Mouse (Mus musculus) liver, embryonic 13.5 days (tissue): ENCODE measurements around the gene Qser1. TPM values are rescaled to one million over a fixed set of nuclear protein-coding genes. Genes with fewer than 3 reads are reported as not detected.

Source experiments
- ATAC-seq: fragments of 200-750 bp; cut with Nextera tagmentation; 2 replicates; pipeline ENCODE4 v1.8.0; 2017; ENCODE audit warnings: low read depth, mild to moderate bottlenecking, moderate number of reproducible peaks, moderate library complexity
- DNase-seq: peaks from one replicate; pipeline ENCODE4 v3.0.0; 2022
- H3K27ac ChIP-seq: fragments of 300-500 bp; sonication (generic); 2 replicates; pipeline ENCODE4 v1.5.1; 2015; ENCODE audit warnings: moderate library complexity, mild to moderate bottlenecking, inconsistent platforms
- H3K27me3 ChIP-seq: fragments of 300-500 bp; sonication (generic); 2 replicates; pipeline ENCODE4 v1.6.1; 2015; ENCODE audit warnings: mild to moderate bottlenecking, inconsistent platforms
- H3K36me3 ChIP-seq: fragments of 300-500 bp; sonication (generic); 2 replicates; pipeline ENCODE4 v1.6.1; 2015; ENCODE audit warnings: mild to moderate bottlenecking, inconsistent platforms
- H3K4me1 ChIP-seq: fragments of 300-500 bp; sonication (generic); replicated peaks from 2 replicates; pipeline ENCODE4 v1.6.1; 2015; ENCODE audit warnings: inconsistent platforms
- H3K4me2 ChIP-seq: fragments of 300-500 bp; sonication (generic); 2 replicates; pipeline ENCODE4 v1.6.1; 2015; ENCODE audit warnings: inconsistent platforms, mild to moderate bottlenecking, moderate library complexity
- H3K4me3 ChIP-seq: fragments of 300-500 bp; sonication (generic); replicated peaks from 2 replicates; pipeline ENCODE4 v1.5.1; 2015; ENCODE audit warnings: mild to moderate bottlenecking, inconsistent platforms
- H3K9ac ChIP-seq: fragments of 300-500 bp; sonication (generic); 2 replicates; pipeline ENCODE4 v1.6.1; 2015; ENCODE audit warnings: mild to moderate bottlenecking, inconsistent platforms
- H3K9me3 ChIP-seq: fragments of 300-500 bp; sonication (generic); replicated peaks from 2 replicates; pipeline ENCODE4 v1.6.1; 2016; ENCODE audit warnings: inconsistent platforms
- WGBS: fragments of 180-500 bp; shearing (Covaris S2); methylation state at CpG from one replicate; pipeline ENCODE4 v1.1.7; 2015; ENCODE audit not compliant: insufficient replicate concordance; 5-methylcytosine and 5-hydroxymethylcytosine counted together
- polyA plus RNA-seq: library from polyadenylated mRNA; unstranded; fragments of >200 nt; fragmentation: Nextera tagmentation; extraction: Ambion mirVana; gene quantifications from 2 replicates; pipeline ENCODE4 v1.2.1, GENCODE M21; 2015

Gene Qser1
- polyA plus RNA-seq, 1 experiment from 2014 or later: 2.3 TPM

DNA sequence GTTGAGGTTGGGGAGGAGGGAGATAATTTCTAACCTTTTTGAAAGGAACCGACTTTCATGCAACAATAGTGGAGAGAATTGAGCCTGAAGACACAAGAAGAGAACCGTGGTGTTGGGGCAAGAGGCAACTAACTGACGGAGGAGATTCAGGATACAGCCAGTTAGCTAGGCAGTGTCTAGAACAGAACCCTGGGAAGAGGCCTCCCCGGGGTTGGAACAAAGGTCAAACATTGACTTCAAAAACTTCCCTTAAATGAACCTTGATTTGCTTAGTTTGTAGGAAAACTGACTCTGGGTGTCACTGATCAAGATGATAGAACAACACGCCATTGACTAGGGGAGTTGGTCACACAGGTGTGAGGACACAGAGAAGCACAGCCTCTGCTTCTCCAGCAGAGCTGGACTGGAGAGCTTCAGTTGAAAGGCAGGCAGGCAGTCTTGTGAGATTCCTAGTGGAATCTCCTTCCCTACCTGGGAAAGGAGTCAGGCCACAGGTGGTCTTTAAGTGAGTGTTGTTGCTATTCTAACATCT is 67.8 kb downstream of the Qser1 start:
- DNase-seq (no peak), ATAC-seq (no peak)
- H3K4me3 ChIP-seq: no peak overlapping the region
- no peak overlapping the region for H3K9ac ChIP-seq
- H3K9me3 ChIP-seq: no peaks in the 10 kb centered on the region
- no peak overlapping the region for H3K4me2 ChIP-seq
- 59% methylated on average over 5 of the region's 5 CpGs for WGBS
- H3K27me3 ChIP-seq: no peaks in the 10 kb centered on the region
- no peak overlapping the region for H3K27ac ChIP-seq
- H3K36me3 ChIP-seq: no peaks in the 10 kb centered on the region
- H3K4me1 ChIP-seq: no peaks in the 10 kb centered on the region

DNA sequence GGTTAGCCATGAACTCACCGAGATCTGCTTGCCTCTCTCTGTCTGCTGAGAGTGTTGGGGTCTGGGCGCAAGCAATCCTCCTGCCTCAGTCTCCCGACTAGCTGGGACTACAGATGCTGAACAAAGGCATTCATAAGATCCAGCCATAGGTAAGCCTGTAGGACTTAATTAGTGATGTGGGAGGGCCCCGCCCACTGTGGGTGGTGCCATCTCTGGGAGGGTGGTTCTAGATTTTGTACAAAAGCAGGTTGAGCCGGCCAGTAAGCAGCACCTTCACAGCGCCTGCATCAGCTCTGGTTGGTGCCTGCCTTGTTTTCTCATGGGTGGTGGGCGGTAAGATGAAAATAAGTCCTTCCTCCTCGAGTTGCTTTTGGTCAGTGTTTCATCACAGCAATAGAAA is 70.3 kb downstream of the Qser1 start:
- H3K27ac ChIP-seq: no peak overlapping the region
- no peak overlapping the region for H3K4me3 ChIP-seq
- no peak overlapping the region for H3K4me2 ChIP-seq
- ATAC-seq (no peak), DNase-seq (peak; percentile 34)
- H3K36me3 ChIP-seq: no peaks in the 10 kb centered on the region
- H3K27me3 ChIP-seq: peaks cover 24% of the 10 kb centered on the region
- WGBS: 42% methylated on average over 8 of the region's 8 CpGs
- H3K9me3 ChIP-seq: no peaks in the 10 kb centered on the region
- H3K9ac ChIP-seq: no peak overlapping the region
- H3K4me1 ChIP-seq: peaks cover 2% of the 10 kb centered on the region; the same call in 1 of the 2 replicates

DNA sequence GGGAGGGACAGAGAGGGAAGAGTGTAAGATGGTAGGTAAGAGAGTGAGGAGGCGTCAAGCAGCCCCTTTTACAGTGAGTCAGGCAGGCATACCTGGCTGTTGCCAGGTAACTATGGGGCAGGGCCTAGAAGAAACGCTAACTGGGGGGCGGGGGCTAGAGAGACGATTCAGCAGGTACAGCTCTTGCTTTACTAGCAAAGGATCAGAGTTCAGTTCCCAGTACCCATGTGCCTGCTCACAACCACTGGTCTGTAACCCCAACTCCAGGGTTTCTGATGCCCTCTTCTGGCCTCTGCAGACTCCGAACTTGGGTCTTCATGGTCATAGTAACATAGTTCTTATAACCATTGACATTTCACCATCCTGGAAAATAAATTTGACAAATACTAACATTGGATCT is 72.6 kb downstream of the Qser1 start:
- H3K4me1 ChIP-seq: peaks cover 2% of the 10 kb centered on the region; the same call in 1 of the 2 replicates
- H3K9me3 ChIP-seq: no peaks in the 10 kb centered on the region
- no peak overlapping the region for H3K4me2 ChIP-seq
- ATAC-seq (no peak), DNase-seq (no peak)
- H3K9ac ChIP-seq: no peak overlapping the region
- no peak overlapping the region for H3K4me3 ChIP-seq
- H3K36me3 ChIP-seq: no peaks in the 10 kb centered on the region
- peaks cover 41% of the 10 kb centered on the region for H3K27me3 ChIP-seq
- no peak overlapping the region for H3K27ac ChIP-seq
- 46% methylated on average over 5 of the region's 5 CpGs for WGBS

DNA sequence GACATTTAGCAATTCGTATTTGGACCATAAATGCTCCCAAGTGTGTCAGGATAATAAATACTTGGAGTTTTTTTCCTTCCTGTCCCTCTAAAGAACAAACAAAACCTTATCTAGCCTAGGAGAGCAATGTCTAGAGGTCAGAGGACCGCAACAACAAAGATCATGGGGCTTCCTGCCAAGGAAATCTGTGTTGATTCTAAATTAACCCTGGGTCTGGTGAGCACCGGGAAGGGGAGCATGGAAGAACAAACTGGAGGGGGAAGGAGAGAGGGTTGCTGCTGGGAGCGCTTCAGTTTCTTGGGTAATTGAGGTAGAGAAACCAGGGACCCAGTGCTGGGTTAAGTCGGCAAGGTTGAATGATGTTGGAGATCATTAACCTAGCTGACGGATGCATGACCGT is 73.4 kb downstream of the Qser1 start:
- Histone ChIP-seq H3K27me3 (peaks cover 41% of the 10 kb centered on the region), H3K27ac (no peak overlapping the region), H3K4me2 (peak overlapping the region; percentile 82), H3K9me3 (no peaks in the 10 kb centered on the region), H3K4me1 (peaks cover 2% of the 10 kb centered on the region; the same call in 1 of the 2 replicates), H3K4me3 (peak overlapping the region; percentile 67), H3K36me3 (no peaks in the 10 kb centered on the region), H3K9ac (peak overlapping the region; percentile 73)
- DNase-seq (no peak), ATAC-seq (peak; percentile 19; the same call in 1 of the 2 replicates)
- 13% methylated on average over 7 of the region's 7 CpGs for WGBS

DNA sequence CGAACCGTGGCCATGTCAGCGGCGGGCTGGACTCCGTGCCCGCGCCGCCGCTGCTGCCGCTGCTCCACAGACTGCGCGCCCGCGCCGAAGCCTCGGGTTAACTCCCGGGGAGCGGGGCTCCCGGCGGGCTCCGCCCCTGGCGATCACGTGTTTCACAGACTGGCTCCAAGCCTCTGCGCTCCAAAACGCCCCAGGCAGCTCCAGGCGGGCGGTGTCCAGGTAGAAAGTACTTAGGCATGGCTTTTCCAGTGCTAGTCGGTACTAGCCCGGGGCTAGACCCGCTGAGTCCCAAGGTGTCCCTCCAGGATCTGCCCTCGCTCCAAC is 73.9 kb downstream of the Qser1 start, which contains the start of gene Depdc7:
Gene Depdc7 (minus strand): TSS at position 138 of the 324 bp plus-strand sequence.
- no peaks in the 10 kb centered on the region for H3K36me3 ChIP-seq
- peak within 1 kb of the TSS; percentile 82 for H3K4me2 ChIP-seq
- ATAC-seq (peak; percentile 89), DNase-seq (peak; percentile 90)
- H3K4me3 ChIP-seq: peak within 1 kb of the TSS; percentile 67
- H3K27me3 ChIP-seq: peaks cover 41% of the 10 kb centered on the region
- WGBS: under 1% methylated on average over 29 of the region's 31 CpGs
- no peaks in the 10 kb centered on the region for H3K9me3 ChIP-seq
- peak within 1 kb of the TSS; percentile 73 for H3K9ac ChIP-seq
- peak within 1 kb of the TSS; percentile 61 for H3K27ac ChIP-seq
- peaks cover 2% of the 10 kb centered on the region; the same call in 1 of the 2 replicates for H3K4me1 ChIP-seq

DNA sequence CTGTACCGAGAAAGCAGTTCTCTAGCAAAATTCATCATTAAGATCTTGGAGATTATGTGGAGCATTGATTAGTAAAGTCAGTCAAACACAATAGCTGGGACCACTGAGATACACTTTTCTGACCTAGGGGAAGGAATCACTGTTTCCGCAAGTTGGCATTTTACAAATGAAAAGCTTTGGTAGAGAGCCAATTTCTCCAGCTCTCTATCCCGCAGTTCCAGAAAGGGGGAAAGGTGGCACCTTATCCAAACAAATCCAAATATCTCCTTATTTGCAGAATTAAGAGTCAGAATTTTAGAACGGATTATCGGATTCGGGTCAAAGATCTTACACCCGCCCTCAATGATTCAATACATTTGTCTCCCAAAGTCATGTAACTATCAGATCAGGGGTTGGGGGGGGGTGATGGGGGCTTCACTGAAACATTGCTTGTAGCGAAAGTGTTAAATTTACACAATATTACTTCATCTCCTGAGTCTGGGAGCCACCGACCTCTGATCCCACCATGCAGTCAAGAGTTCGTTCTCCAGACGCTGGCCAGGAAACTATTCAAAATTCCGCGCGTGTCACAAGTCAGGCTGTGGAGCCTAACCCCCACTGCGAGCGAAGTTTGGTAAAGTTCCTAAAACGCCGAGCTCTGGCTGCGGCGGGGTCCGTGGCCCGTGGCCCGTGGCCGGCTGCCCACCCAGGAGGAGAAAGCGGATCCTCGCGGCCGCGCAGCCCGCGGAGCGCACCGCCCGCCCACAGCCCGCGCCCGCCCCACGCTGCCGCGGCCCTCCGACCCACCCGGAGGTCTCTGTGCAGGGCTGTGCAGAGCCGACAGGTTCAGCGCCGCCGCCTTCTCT is 74.4 kb downstream of the Qser1 start:
- ATAC-seq: no peak
- peaks cover 41% of the 10 kb centered on the region for H3K27me3 ChIP-seq

GRCm38 (mm10) chr2:104741015-104741758 is 75.4 kb downstream of the Qser1 start:
- no peak for ATAC-seq
- H3K9ac ChIP-seq: 0 out of 2 replicates have a peak overlapping the region, but pooled peaks have one; percentile 73
- no peaks in the 10 kb centered on the region for H3K9me3 ChIP-seq
- peak overlapping the region; percentile 82 for H3K4me2 ChIP-seq
- peak overlapping the region; percentile 67 for H3K4me3 ChIP-seq
- DNase-seq: no peak
- WGBS: 53% methylated on average over 7 of the region's 7 CpGs
- H3K36me3 ChIP-seq: no peaks in the 10 kb centered on the region
- H3K27me3 ChIP-seq: peaks cover 41% of the 10 kb centered on the region
- peaks cover 2% of the 10 kb centered on the region; the same call in 1 of the 2 replicates for H3K4me1 ChIP-seq
- no peak overlapping the region for H3K27ac ChIP-seq

More for the DNA sequence above, 74.4 kb downstream of the Qser1 start:
- no peak for DNase-seq
- H3K27ac ChIP-seq: peak overlapping the region; percentile 61
- H3K4me3 ChIP-seq: peak overlapping the region; percentile 67
- H3K4me2 ChIP-seq: peak overlapping the region; percentile 82
- peak overlapping the region; percentile 73 for H3K9ac ChIP-seq
- H3K9me3 ChIP-seq: no peaks in the 10 kb centered on the region
- WGBS: 7% methylated on average over 42 of the region's 46 CpGs
- H3K36me3 ChIP-seq: no peaks in the 10 kb centered on the region
- peaks cover 2% of the 10 kb centered on the region; the same call in 1 of the 2 replicates for H3K4me1 ChIP-seq

DNA sequence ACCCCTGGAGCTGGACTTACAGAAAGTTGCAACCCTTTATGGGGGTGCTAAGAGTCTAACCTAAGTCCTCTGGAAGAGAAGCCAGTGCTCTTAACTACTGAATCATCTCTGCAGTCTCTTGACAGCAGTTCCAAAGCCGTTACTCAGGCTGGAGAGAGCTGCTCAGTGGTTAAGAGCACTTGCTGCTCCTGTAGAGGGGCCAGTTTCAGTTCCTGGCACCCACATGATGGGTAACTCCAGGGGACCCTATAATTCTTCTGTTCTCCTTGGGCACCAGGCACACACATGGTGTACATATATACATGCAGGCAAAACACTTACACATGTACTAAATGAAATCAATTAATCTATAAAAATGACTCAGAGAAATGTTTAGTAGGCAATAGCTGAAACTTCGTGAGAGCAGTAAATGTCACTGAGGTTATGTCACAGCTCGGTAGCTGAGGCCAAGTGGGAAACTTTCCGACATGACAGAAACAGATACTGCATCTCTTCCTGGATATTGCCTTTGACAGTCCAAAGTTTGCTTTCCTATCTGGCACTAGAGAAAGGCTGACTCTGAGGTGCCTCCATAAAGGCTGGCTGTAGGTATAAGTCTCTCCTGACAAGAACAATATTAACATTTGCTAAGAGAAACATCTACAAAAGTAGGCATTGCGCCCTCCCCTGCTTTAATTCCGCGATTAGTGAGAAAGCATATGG is 76.2 kb downstream of the Qser1 start:
- H3K27ac ChIP-seq: no peak overlapping the region
- H3K9me3 ChIP-seq: no peaks in the 10 kb centered on the region
- H3K27me3 ChIP-seq: peaks cover 41% of the 10 kb centered on the region
- no peak overlapping the region for H3K4me3 ChIP-seq
- H3K36me3 ChIP-seq: no peaks in the 10 kb centered on the region
- WGBS: 55% methylated on average over 7 of the region's 7 CpGs
- H3K4me2 ChIP-seq: peak overlapping the region; percentile 82; the same call in 1 of the 2 replicates
- DNase-seq (no peak), ATAC-seq (no peak)
- no peak overlapping the region for H3K9ac ChIP-seq
- peaks cover 2% of the 10 kb centered on the region; the same call in 1 of the 2 replicates for H3K4me1 ChIP-seq

GRCm38 (mm10) chr2:104739691-104740090 is 76.9 kb downstream of the Qser1 start:
- Histone ChIP-seq H3K36me3 (no peaks in the 10 kb centered on the region), H3K9me3 (no peaks in the 10 kb centered on the region), H3K9ac (no peak overlapping the region), H3K27me3 (peaks cover 41% of the 10 kb centered on the region), H3K4me2 (no peak overlapping the region), H3K27ac (no peak overlapping the region), H3K4me3 (no peak overlapping the region), H3K4me1 (peaks cover 2% of the 10 kb centered on the region; the same call in 1 of the 2 replicates)
- DNase-seq (no peak), ATAC-seq (no peak)
- 76% methylated on average over 2 of the region's 2 CpGs for WGBS

DNA sequence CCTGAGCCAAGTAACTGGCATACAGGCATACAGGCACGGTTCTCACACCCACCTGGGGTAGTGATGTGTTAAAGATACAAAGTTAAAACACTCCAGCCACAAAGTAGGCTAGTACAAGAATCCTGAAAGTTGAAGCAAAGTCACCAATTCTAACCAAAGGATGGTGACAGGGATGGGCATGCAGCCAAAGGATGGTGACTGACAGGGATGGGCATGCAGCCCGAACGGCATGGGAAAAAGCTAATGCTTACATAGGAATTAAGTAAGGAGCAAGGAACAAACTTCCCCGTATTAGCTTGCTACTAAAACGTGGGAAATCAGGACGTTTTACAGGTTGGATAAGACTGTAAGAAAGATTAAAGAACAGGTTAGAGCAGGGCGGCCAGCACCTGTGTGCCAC is 80.3 kb downstream of the Qser1 start:
- Histone ChIP-seq H3K4me1 (no peaks in the 10 kb centered on the region), H3K27me3 (peaks cover 17% of the 10 kb centered on the region), H3K27ac (no peak overlapping the region), H3K9me3 (no peaks in the 10 kb centered on the region), H3K4me3 (no peak overlapping the region), H3K36me3 (no peaks in the 10 kb centered on the region), H3K4me2 (no peak overlapping the region), H3K9ac (no peak overlapping the region)
- DNase-seq: no peak
- 65% methylated on average over 7 of the region's 7 CpGs for WGBS
- no peak for ATAC-seq
